In genomic region chr2:155641540-155642472, GRCm38 (mm10) we compare ENCODE assay signal across 7 mouse cellular contexts. TPM values are rescaled to one million over a fixed set of nuclear protein-coding genes. Genes with fewer than 3 reads are reported as not detected.
DNase-seq lines count a peak whose midpoint lies in the region; ATAC-seq and TF ChIP-seq lines count a peak whose summit lies in the region.

No protein-coding gene starts in this region.

- peaks cover 87% of the 10 kb centered on the region for H3K36me3 ChIP-seq in midbrain, embryonic 12.5 days
- peaks cover 50% of the 10 kb centered on the region for H3K36me3 ChIP-seq in midbrain, embryonic 15.5 days (replicated peaks)
- H3K36me3 ChIP-seq in forebrain, embryonic 16.5 days (ENCODE audit: control insufficient read depth, insufficient read depth): peaks cover 30% of the 10 kb centered on the region
- peaks cover 62% of the 10 kb centered on the region for H3K36me3 ChIP-seq in small intestine, adult 2 months (ENCODE audit: control insufficient read depth, insufficient read depth, low read length)

- H3K4me1 ChIP-seq in midbrain, embryonic 12.5 days: no peaks in the 10 kb centered on the region
- no peaks in the 10 kb centered on the region for H3K4me1 ChIP-seq in midbrain, embryonic 15.5 days
- peaks cover 5% of the 10 kb centered on the region for H3K4me1 ChIP-seq in forebrain, embryonic 16.5 days (replicated peaks; ENCODE audit: control insufficient read depth, insufficient read depth, low read length)
- peaks cover 18% of the 10 kb centered on the region for H3K4me1 ChIP-seq in small intestine, adult 2 months (ENCODE audit: control insufficient read depth, insufficient read depth, insufficient read length, low read length)

- peak overlapping the region; percentile 31 for H3K27ac ChIP-seq in midbrain, embryonic 12.5 days (replicated peaks)
- H3K27ac ChIP-seq in midbrain, embryonic 15.5 days: no peak overlapping the region
- H3K27ac ChIP-seq in forebrain, embryonic 16.5 days (ENCODE audit: low read length): peak overlapping the region; percentile 2; the same call in 1 of the 2 replicates
- peak overlapping the region; percentile 91 for H3K27ac ChIP-seq in small intestine, adult 2 months (ENCODE audit: insufficient read depth, low read depth, low read length)

- no peak overlapping the region for H3K4me2 ChIP-seq in midbrain, embryonic 12.5 days (replicated peaks)
- H3K4me2 ChIP-seq in midbrain, embryonic 15.5 days: no peak overlapping the region
- no peak overlapping the region for H3K4me2 ChIP-seq in forebrain, embryonic 16.5 days (ENCODE audit: low read length)

- TF ChIP-seq CTCF in small intestine, adult 2 months (IDR thresholded peaks at IDR 0.05; ENCODE audit: extremely low read depth, insufficient read length, insufficient replicate concordance, low read depth, low read length): no peak

- no peak overlapping the region for H3K4me3 ChIP-seq in midbrain, embryonic 12.5 days
- H3K4me3 ChIP-seq in midbrain, embryonic 15.5 days: no peak overlapping the region
- H3K4me3 ChIP-seq in forebrain, embryonic 16.5 days (replicated peaks; ENCODE audit: low read length): no peak overlapping the region
- H3K4me3 ChIP-seq in small intestine, adult 2 months (ENCODE audit: low read depth, low read length): peak overlapping the region; percentile 3; the same call in 1 of the 2 replicates

- TF ChIP-seq POLR2A in small intestine, adult 2 months (IDR thresholded peaks at IDR 0.05; ENCODE audit: low read depth, low read length): no peak

- DNase-seq in kidney, adult 8-10 months: peak; percentile 73 to 76
- no peak for DNase-seq in spleen, postnatal 36 days (ENCODE audit: low spot score in 2 of 2)
- DNase-seq in lung, postnatal 25 days (ENCODE audit: low spot score): no peak

- H3K9me3 ChIP-seq in midbrain, embryonic 12.5 days: no peaks in the 10 kb centered on the region
- no peaks in the 10 kb centered on the region for H3K9me3 ChIP-seq in midbrain, embryonic 15.5 days
- no peaks in the 10 kb centered on the region for H3K9me3 ChIP-seq in forebrain, embryonic 16.5 days (ENCODE audit: control insufficient read depth, low read length)

- H3K9ac ChIP-seq in midbrain, embryonic 12.5 days (replicated peaks): no peak overlapping the region
- H3K9ac ChIP-seq in midbrain, embryonic 15.5 days: no peak overlapping the region
- H3K9ac ChIP-seq in forebrain, embryonic 16.5 days (replicated peaks; ENCODE audit: low read depth, low read length): no peak overlapping the region

- ATAC-seq in midbrain, embryonic 12.5 days (ENCODE audit: low FRiP score, low read depth): peak; percentile 47; the same call in 1 of the 2 replicates
- ATAC-seq in midbrain, embryonic 15.5 days (replicated peaks): no peak
- peak; percentile 26; the same call in 1 of the 2 replicates for ATAC-seq in forebrain, embryonic 16.5 days

- no peaks in the 10 kb centered on the region for H3K27me3 ChIP-seq in midbrain, embryonic 12.5 days
- no peaks in the 10 kb centered on the region for H3K27me3 ChIP-seq in midbrain, embryonic 15.5 days (replicated peaks)
- H3K27me3 ChIP-seq in forebrain, embryonic 16.5 days (replicated peaks; ENCODE audit: control insufficient read depth, insufficient read depth, low read length): no peaks in the 10 kb centered on the region
- no peaks in the 10 kb centered on the region for H3K27me3 ChIP-seq in small intestine, adult 2 months (ENCODE audit: control insufficient read depth, insufficient read depth, low read length)

- 84% methylated on average over 18 of the region's 18 CpGs for WGBS in midbrain, embryonic 12.5 days
- 73% methylated on average over 18 of the region's 18 CpGs for WGBS in midbrain, embryonic 15.5 days
- 79% methylated on average over 18 of the region's 18 CpGs for WGBS in forebrain, embryonic 16.5 days
- 42% methylated on average over 18 of the region's 18 CpGs for WGBS in small intestine, adult 2 months

RNA-seq across cellular contexts. Expression of gene Myh7b, which starts 30.8 kb away (rescaled TPM):
- polyA plus RNA-seq in midbrain, embryonic 12.5 days (2016; fragmentation: Nextera tagmentation; extraction: Ambion mirVana): 0.45 and 1.1 TPM in 2 replicates
- 0.64 and 1.2 TPM in 2 replicates for polyA plus RNA-seq in midbrain, embryonic 15.5 days (2015; fragmentation: Nextera tagmentation; extraction: Ambion mirVana)
- polyA plus RNA-seq in forebrain, embryonic 16.5 days (2015; fragmentation: Nextera tagmentation; extraction: Ambion mirVana): 0.62 and 0.63 TPM in 2 replicates
- 0.47 and 0.51 TPM in 2 replicates for polyA plus RNA-seq in small intestine, adult 2 months (2012; rRNA removed)

RNA-seq across cellular contexts. Expression of gene Gss, which starts 49.2 kb away (rescaled TPM):
- polyA plus RNA-seq in midbrain, embryonic 12.5 days (2016; fragmentation: Nextera tagmentation; extraction: Ambion mirVana): 14.3 and 15.9 TPM in 2 replicates
- 15.3 and 16.3 TPM in 2 replicates for polyA plus RNA-seq in midbrain, embryonic 15.5 days (2015; fragmentation: Nextera tagmentation; extraction: Ambion mirVana)
- 14.1 and 15.0 TPM in 2 replicates for polyA plus RNA-seq in forebrain, embryonic 16.5 days (2015; fragmentation: Nextera tagmentation; extraction: Ambion mirVana)
- polyA plus RNA-seq in small intestine, adult 2 months (2012; rRNA removed): 73.0 and 85.3 TPM in 2 replicates

RNA-seq across cellular contexts. Expression of gene Trpc4ap, which starts 50.4 kb away (rescaled TPM):
- 179 and 181 TPM in 2 replicates for polyA plus RNA-seq in midbrain, embryonic 12.5 days (2016; fragmentation: Nextera tagmentation; extraction: Ambion mirVana)
- 165 and 166 TPM in 2 replicates for polyA plus RNA-seq in midbrain, embryonic 15.5 days (2015; fragmentation: Nextera tagmentation; extraction: Ambion mirVana)
- 179 and 180 TPM in 2 replicates for polyA plus RNA-seq in forebrain, embryonic 16.5 days (2015; fragmentation: Nextera tagmentation; extraction: Ambion mirVana)
- polyA plus RNA-seq in small intestine, adult 2 months (2012; rRNA removed): 66.5 and 133 TPM in 2 replicates

Comparison
In these comparisons a context has a peak if more than half of its experiments do, and no peak if none do; other contexts are left out.
1. DNase-seq: peak in kidney, adult 8-10 months (2 of 2); none in spleen, postnatal 36 days (0 of 2) and lung, postnatal 25 days (single experiment).